ENCODE assay signal across 15 mouse cellular contexts in the genomic region with DNA sequence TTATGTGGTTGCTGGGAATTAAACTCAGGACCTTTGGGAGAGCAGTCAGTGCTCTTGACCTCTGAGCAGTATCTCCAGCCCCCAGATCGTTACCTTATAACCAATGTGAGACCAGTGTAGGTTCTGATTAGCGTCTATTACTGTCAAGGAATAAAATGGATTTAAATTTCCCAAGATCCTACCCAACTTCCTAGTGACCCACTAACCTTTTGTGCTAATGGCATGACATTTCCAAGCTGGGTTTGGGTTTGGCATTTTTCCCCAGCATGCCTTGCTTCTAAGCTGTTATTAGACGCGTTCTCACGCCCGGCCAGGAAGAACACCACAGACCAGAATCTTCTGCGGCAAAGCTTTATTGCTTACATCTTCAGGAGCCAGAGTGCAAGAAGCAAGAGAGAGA. TPM values are rescaled to one million over a fixed set of nuclear protein-coding genes. Genes with fewer than 3 reads are reported as not detected.
"Had no signal": no experiment of that assay in that cellular context is flagged by ENCODE, and none has a peak within 500 bp of the region (broad histone marks: within the 10 kb centered on the region; RNA-seq: fewer than 3 reads in every experiment).

No protein-coding gene starts in this region.

- DNase-seq: gastrocnemius, adult 2 months; gastrocnemius, postnatal 10 days; gastrocnemius, postnatal 25 days; heart, postnatal 10 days; kidney, adult 18-20 months; kidney, adult 8-10 months; kidney, postnatal 10 days; kidney, postnatal 25 days; kidney, postnatal 4 days; liver; liver, embryonic 13.5 days had no signal

RNA-seq across cellular contexts. Expression of a gene that starts 34.2 kb away (rescaled TPM):
- total RNA-seq: gastrocnemius, adult 2 months; gastrocnemius, postnatal 10 days; gastrocnemius, postnatal 25 days; gastrocnemius, postnatal 4 days; granulocyte monocyte progenitor cell, adult 5-6 weeks; heart, adult 8-10 months; heart, postnatal 10 days; heart, postnatal 25 days had no signal
